Mouse (Mus musculus): ENCODE data around the gene Rps3a1.

DNA sequence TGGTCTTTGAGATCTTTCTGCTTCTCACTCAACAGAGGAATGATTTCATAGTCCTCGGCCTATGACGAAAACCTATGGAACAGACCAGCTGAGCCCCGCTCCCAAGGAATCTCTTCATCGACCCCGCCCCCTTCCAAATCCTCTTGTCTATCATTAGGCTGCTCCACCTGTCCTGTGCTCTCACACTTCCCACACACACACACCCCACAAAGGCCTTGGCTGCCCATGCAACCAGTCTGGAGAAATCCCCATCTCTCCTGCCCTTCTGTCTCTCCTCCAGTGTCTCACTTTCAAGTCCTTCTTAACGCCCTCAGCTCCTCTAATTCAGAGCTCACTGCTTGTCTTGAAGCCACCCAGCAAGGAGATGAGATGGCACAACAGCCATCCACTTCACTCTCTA is 40.5 kb downstream of the Rps3a1 start:
- TF ChIP-seq POLR2A (IDR thresholded peaks at IDR 0.05; ENCODE audit: borderline replicate concordance, low read depth, low read length): no peak
- no peak for TF ChIP-seq CTCF (IDR thresholded peaks at IDR 0.05; ENCODE audit: low read depth, low read length)
